ENCODE assay signal across 18 mouse cellular contexts in genomic region chr15:83473251-83473650, GRCm38 (mm10). TPM values are rescaled to one million over a fixed set of nuclear protein-coding genes. Genes with fewer than 3 reads are reported as not detected.
DNase-seq lines count a peak whose midpoint lies in the region; ATAC-seq and TF ChIP-seq lines count a peak whose summit lies in the region.
"Had no signal": no experiment of that assay in that cellular context is flagged by ENCODE, and none has a peak within 500 bp of the region (broad histone marks: within the 10 kb centered on the region; RNA-seq: fewer than 3 reads in every experiment).

No protein-coding gene starts in this region.

- 0 out of 2 replicates have a peak overlapping the region, but pooled peaks have one; percentile 47 for H3K9ac ChIP-seq in liver, embryonic 12.5 days
- H3K9ac ChIP-seq: embryonic facial prominence, embryonic 15.5 days; midbrain, embryonic 12.5 days had no signal

- no peaks in the 10 kb centered on the region for H3K79me3 ChIP-seq in C2C12 (ENCODE audit: low read depth)

- no peak for TF ChIP-seq POLR2A in myocyte (IDR thresholded peaks at IDR 0.05; ENCODE audit: insufficient read length, low read depth)

- no peaks in the 10 kb centered on the region for H3K9me3 ChIP-seq in liver, embryonic 12.5 days (replicated peaks)
- H3K9me3 ChIP-seq: embryonic facial prominence, embryonic 15.5 days; forebrain, embryonic 10.5 days; midbrain, embryonic 12.5 days had no signal

- H3K4me1 ChIP-seq in liver, embryonic 12.5 days, result peaks cover 28% of the 10 kb centered on the region
- H3K4me1 ChIP-seq: midbrain, embryonic 12.5 days had no signal

- WGBS in liver, embryonic 12.5 days (ENCODE audit: insufficient replicate concordance), result 65% methylated on average over 1 of the region's 1 CpGs

- peaks cover 6% of the 10 kb centered on the region; the same call in 1 of the 2 replicates for H3K27me3 ChIP-seq in liver, embryonic 12.5 days (replicated peaks)
- no peaks in the 10 kb centered on the region for H3K27me3 ChIP-seq in C2C12 (ENCODE audit: control insufficient read depth, insufficient read depth, insufficient read length)
- no peaks in the 10 kb centered on the region for H3K27me3 ChIP-seq in myocyte (ENCODE audit: control insufficient read depth, insufficient read depth, insufficient read length)
- H3K27me3 ChIP-seq: embryonic facial prominence, embryonic 15.5 days; midbrain, embryonic 12.5 days had no signal

- H3K79me2 ChIP-seq in C2C12 (ENCODE audit: control insufficient read depth, insufficient read depth) (no peaks in the 10 kb centered on the region), myocyte (ENCODE audit: control insufficient read depth, insufficient read depth) (no peaks in the 10 kb centered on the region)

- H3K36me3 ChIP-seq in liver, embryonic 12.5 days, result no peaks in the 10 kb centered on the region
- no peaks in the 10 kb centered on the region for H3K36me3 ChIP-seq in C2C12 (ENCODE audit: control insufficient read depth, insufficient read depth)
- no peaks in the 10 kb centered on the region for H3K36me3 ChIP-seq in myocyte (ENCODE audit: control insufficient read depth, insufficient read depth)
- H3K36me3 ChIP-seq: embryonic facial prominence, embryonic 15.5 days; forebrain, embryonic 10.5 days; midbrain, embryonic 12.5 days had no signal

- TF ChIP-seq CTCF in C2C12 (IDR thresholded peaks at IDR 0.05; ENCODE audit: control insufficient read depth, insufficient read depth, insufficient read length), result no peak

- no peak overlapping the region for H3K4me2 ChIP-seq in liver, embryonic 12.5 days
- H3K4me2 ChIP-seq in myocyte (ENCODE audit: low read depth), result peak overlapping the region; percentile 98
- H3K4me2 ChIP-seq: heart, embryonic 11.5 days; midbrain, embryonic 12.5 days had no signal

- H3K27ac ChIP-seq in liver, embryonic 12.5 days, result peak overlapping the region; percentile 69
- H3K27ac ChIP-seq: forebrain, embryonic 10.5 days; left cerebral cortex, adult 2 months; midbrain, embryonic 12.5 days had no signal

- H3ac ChIP-seq in C2C12 (ENCODE audit: control insufficient read depth, insufficient read length, low read depth), result no peak overlapping the region
- H3ac ChIP-seq in myocyte (ENCODE audit: control insufficient read depth, insufficient read length), result no peak overlapping the region

- ATAC-seq in liver, embryonic 12.5 days, result no peak
- peak; percentile 47 for ATAC-seq in granulocyte monocyte progenitor cell, adult 5-6 weeks (replicated peaks; ENCODE audit: poor library complexity, severe bottlenecking)

- H3K4me3 ChIP-seq in liver, embryonic 12.5 days, result no peak overlapping the region
- H3K4me3 ChIP-seq in C2C12 (ENCODE audit: insufficient read depth, poor library complexity, severe bottlenecking) (no peak overlapping the region), myocyte (no peak overlapping the region)
- H3K4me3 ChIP-seq: embryonic facial prominence, embryonic 15.5 days; forebrain, embryonic 10.5 days; left cerebral cortex, adult 2 months; midbrain, embryonic 12.5 days had no signal

- no peak for DNase-seq in liver
- DNase-seq in ovary, adult 18-20 months (ENCODE audit: low spot score), result no peak
- DNase-seq in adrenal gland, adult (ENCODE audit: inconsistent age in 2 of 2, low spot score in 1 of 2), result no peak
- DNase-seq: cerebellum, adult 11 months; cerebellum, adult 9-11 months; right cerebral cortex, postnatal 14 days had no signal

TF ChIP-seq in C2C12, 6 proteins besides CTCF, POLR2A, EP300 and RAD21:
- TF ChIP-seq MYOD1 (IDR thresholded peaks at IDR 0.05; ENCODE audit: control insufficient read depth, insufficient read length, low read depth), result no peak
- peak; percentile 64 for TF ChIP-seq CEBPB (IDR thresholded peaks at IDR 0.05; ENCODE audit: low read depth)

TF ChIP-seq in myocyte, 11 proteins besides CTCF, POLR2A, EP300 and RAD21:
- TF ChIP-seq E2F4 (IDR thresholded peaks at IDR 0.05; ENCODE audit: insufficient read depth) (no peak), MYOD1 (IDR thresholded peaks at IDR 0.05; ENCODE audit: control insufficient read depth in 1 of 3, insufficient read length in 2 of 3, low read depth in 2 of 3) (no peak), CEBPB (IDR thresholded peaks at IDR 0.05; ENCODE audit: insufficient read depth, poor library complexity, severe bottlenecking) (0 out of 2 replicates have a peak, but pooled peaks have one; percentile 44), TCF12 (IDR thresholded peaks at IDR 0.05; ENCODE audit: insufficient read depth, poor library complexity, severe bottlenecking) (no peak)

RNA-seq across cellular contexts. Expression of gene Pacsin2, which starts 8.8 kb away (rescaled TPM):
- 65.1 and 68.4 TPM in 2 replicates for polyA plus RNA-seq in liver, embryonic 12.5 days (2016; fragmentation: Nextera tagmentation; extraction: Ambion mirVana)
- polyA plus RNA-seq in C2C12 (2012; fragmentation: generic; extraction: Trizol) (101 TPM), myocyte (2012; fragmentation: generic; extraction: Trizol) (122 TPM)
- 43.3 and 56.8 TPM in 2 replicates for total RNA-seq in granulocyte monocyte progenitor cell, adult 5-6 weeks (2014; fragmentation: Nextera tagmentation)
- total RNA-seq in granulocyte monocyte progenitor cell, adult 5-6 weeks (2017), result 65.2 and 91.1 TPM in 2 replicates

RNA-seq across cellular contexts. Expression of gene Ttll1, which starts 37.4 kb away (rescaled TPM):
- polyA plus RNA-seq in liver, embryonic 12.5 days (2016; fragmentation: Nextera tagmentation; extraction: Ambion mirVana), result 9.6 and 10.0 TPM in 2 replicates
- polyA plus RNA-seq in C2C12 (2012; fragmentation: generic; extraction: Trizol) (28.5 TPM), myocyte (2012; fragmentation: generic; extraction: Trizol) (47.7 TPM)
- total RNA-seq in granulocyte monocyte progenitor cell, adult 5-6 weeks (2014; fragmentation: Nextera tagmentation), result 5.3 and 9.0 TPM in 2 replicates
- 2.8 and 4.6 TPM in 2 replicates for total RNA-seq in granulocyte monocyte progenitor cell, adult 5-6 weeks (2017)

RNA-seq across cellular contexts. Expression of gene Bik, which starts 53.4 kb away (rescaled TPM):
- polyA plus RNA-seq in liver, embryonic 12.5 days (2016; fragmentation: Nextera tagmentation; extraction: Ambion mirVana), result 2.2 and 2.7 TPM in 2 replicates
- 0.91 TPM for polyA plus RNA-seq in C2C12 (2012; fragmentation: generic; extraction: Trizol)
- not detected in 2 replicates for total RNA-seq in granulocyte monocyte progenitor cell, adult 5-6 weeks (2014; fragmentation: Nextera tagmentation)
- not detected in 2 replicates for total RNA-seq in granulocyte monocyte progenitor cell, adult 5-6 weeks (2017)
- 1.3 TPM for polyA plus RNA-seq in myocyte (2012; fragmentation: generic; extraction: Trizol)
- total RNA-seq: common myeloid progenitor, adult 5-6 weeks; layer of hippocampus, postnatal 10 days; left cerebral cortex, postnatal 36 days had no signal
